Mouse (Mus musculus) liver, embryonic 14.5 days (tissue): ENCODE measurements around the gene Majin. TPM values are rescaled to one million over a fixed set of nuclear protein-coding genes. Genes with fewer than 3 reads are reported as not detected.

ENCODE experiments used
- ATAC-seq: fragments of 200-750 bp; cut with Nextera tagmentation; 2 replicates; pipeline ENCODE4 v1.8.0; 2017; ENCODE audit warnings: moderate number of reproducible peaks, mild to moderate bottlenecking, moderate library complexity; ENCODE audit not compliant: insufficient read depth
- DNase-seq, 3 experiments: peaks; one replicate each; pipeline ENCODE4 v3.0.0-alpha.2; 2012 to 2013; ENCODE audit warnings: low read depth in 3 of 3, low spot score in 3 of 3
- H3K27ac ChIP-seq: fragments of 300-500 bp; sonication (generic); 2 replicates; pipeline ENCODE4 v1.5.1; 2014; ENCODE audit warnings: moderate library complexity, mild to moderate bottlenecking, control low read depth, inconsistent platforms
- H3K27me3 ChIP-seq: fragments of 300-500 bp; sonication (generic); 2 replicates; pipeline ENCODE4 v1.6.1; 2014; ENCODE audit warnings: mild to moderate bottlenecking, low read length, moderate library complexity; ENCODE audit not compliant: control insufficient read depth, insufficient read depth
- H3K36me3 ChIP-seq: fragments of 300-500 bp; sonication (generic); replicated peaks from 2 replicates; pipeline ENCODE4 v1.6.1; 2014; ENCODE audit warnings: low read depth; ENCODE audit not compliant: control insufficient read depth, insufficient read depth
- H3K4me1 ChIP-seq, 2 experiments: fragments of 200-500 bp in 1 of 2; fragments of 300-500 bp in 1 of 2; sonication (generic) in 1 of 2; replicated peaks; 2 replicates each; pipeline ENCODE4 v1.6.1; 2012 to 2014; ENCODE audit warnings: antibody characterized with exemption in 1 of 2, inconsistent platforms in 1 of 2, low read length in 1 of 2; ENCODE audit not compliant: control insufficient read depth in 2 of 2, insufficient read depth in 2 of 2
- H3K4me2 ChIP-seq: fragments of 300-500 bp; sonication (generic); 2 replicates; pipeline ENCODE4 v1.6.1; 2014; ENCODE audit warnings: low read depth, mild to moderate bottlenecking, control low read depth, moderate library complexity
- H3K4me3 ChIP-seq, 2 experiments: fragments of 200-500 bp in 1 of 2; fragments of 300-500 bp in 1 of 2; sonication (generic) in 1 of 2; 2 replicates each; pipeline ENCODE4 v1.5.1; 2012 to 2014; ENCODE audit warnings: low read depth in 2 of 2, low read length in 2 of 2, mild to moderate bottlenecking in 2 of 2, control low read depth in 1 of 2, inconsistent platforms in 1 of 2, moderate library complexity in 1 of 2; ENCODE audit not compliant: insufficient read depth in 1 of 2
- H3K9ac ChIP-seq: fragments of 300-500 bp; sonication (generic); replicated peaks from 2 replicates; pipeline ENCODE4 v1.6.1; 2014; ENCODE audit warnings: mild to moderate bottlenecking, control low read depth, moderate library complexity
- H3K9me3 ChIP-seq: fragments of 300-500 bp; sonication (generic); 2 replicates; pipeline ENCODE4 v1.6.1; 2016; ENCODE audit warnings: low read length, mixed read lengths; ENCODE audit not compliant: control insufficient read depth
- CTCF ChIP-seq: IDR thresholded peaks from 2 replicates; pipeline ENCODE4 v1.5.1; 2016; ENCODE audit warnings: antibody characterized with exemption, low read depth, control low read depth
- EP300 ChIP-seq: IDR thresholded peaks from 2 replicates; pipeline ENCODE4 v1.6.1; 2016; ENCODE audit warnings: antibody characterized with exemption, low read depth
- WGBS: fragments of 180-500 bp; shearing (Covaris S2); extraction: QIAGEN DNeasy Blood & Tissue Kit; methylation state at CpG from one replicate; pipeline ENCODE4 v1.1.7; 2014; ENCODE audit not compliant: insufficient replicate concordance; 5-methylcytosine and 5-hydroxymethylcytosine counted together
- polyA plus RNA-seq, 2 experiments: library from polyadenylated mRNA; depleted of rRNA in 1 of 2; stranded (reverse) in 1 of 2; unstranded in 1 of 2; fragments of >200 nt; fragmentation: Nextera tagmentation in 1 of 2; extraction: Ambion mirVana in 1 of 2; gene quantifications; 2 replicates each; pipeline versions ENCODE4 v1.2.1 to v1.2.3; 2012 to 2014

The Majin gene
- polyA plus RNA-seq, 2 experiments, result not detected

DNA sequence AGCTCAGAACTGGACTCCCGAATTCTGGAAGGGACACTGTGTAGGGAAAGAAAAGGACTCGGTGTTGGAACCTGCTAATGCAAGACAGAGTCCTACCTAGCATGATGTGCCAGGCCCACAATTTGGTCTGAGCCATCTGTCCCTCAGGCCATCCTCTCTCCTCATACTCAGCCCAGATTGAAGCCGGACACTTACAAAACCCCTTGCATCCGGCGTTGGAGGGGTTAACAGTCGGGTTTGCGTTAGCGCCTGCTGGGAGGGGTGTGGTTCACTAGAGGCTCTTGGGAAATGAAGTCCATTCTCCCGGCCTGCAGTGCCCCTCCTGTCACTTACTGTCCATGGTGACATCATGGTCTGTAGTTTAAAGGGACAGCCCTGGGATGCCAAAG is 51.9 kb downstream of the Majin start:
- peak; percentile 81 to 85 (median 84) for DNase-seq
- peak overlapping the region; percentile 74 to 95 for H3K4me3 ChIP-seq
- H3K4me1 ChIP-seq, result peaks cover 36 to 40% of the 10 kb centered on the region in 2 experiments
- 0% methylated on average over 9 of the region's 9 CpGs for WGBS
- no peaks in the 10 kb centered on the region for H3K9me3 ChIP-seq
- TF ChIP-seq EP300 (no peak), CTCF (no peak)
- H3K27me3 ChIP-seq, result no peaks in the 10 kb centered on the region
- no peaks in the 10 kb centered on the region for H3K36me3 ChIP-seq
- peak; percentile 86 for ATAC-seq
- peak overlapping the region; percentile 86 for H3K4me2 ChIP-seq
- peak overlapping the region; percentile 77 for H3K9ac ChIP-seq
- H3K27ac ChIP-seq, result peak overlapping the region; percentile 90

DNA sequence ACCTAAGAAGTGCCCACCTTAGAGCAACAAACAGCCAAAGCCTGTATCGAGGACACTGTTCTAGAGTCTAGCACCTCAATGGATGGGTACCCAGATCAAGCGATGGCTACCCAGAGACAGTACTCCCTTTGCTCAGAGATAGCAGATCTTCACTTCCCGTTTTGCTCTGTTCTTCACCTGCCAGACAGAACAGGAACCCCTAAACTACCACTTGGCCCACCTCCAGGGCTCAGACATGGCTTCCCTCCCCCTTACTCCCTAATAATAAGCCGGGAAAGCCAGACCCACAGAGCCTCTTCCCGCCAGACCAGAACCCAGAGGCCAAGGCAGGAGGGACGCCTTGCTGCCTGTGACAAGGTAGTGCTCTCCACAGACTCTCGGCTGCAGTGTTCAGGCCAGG is 52.7 kb downstream of the Majin start:
- no peak for TF ChIP-seq CTCF
- no peak for TF ChIP-seq EP300
- H3K36me3 ChIP-seq, result no peaks in the 10 kb centered on the region
- no peaks in the 10 kb centered on the region for H3K9me3 ChIP-seq
- no peak overlapping the region for H3K4me3 ChIP-seq
- H3K27me3 ChIP-seq, result no peaks in the 10 kb centered on the region
- DNase-seq, result no peak
- H3K4me1 ChIP-seq, result peaks cover 36 to 40% of the 10 kb centered on the region in 2 experiments
- no peak for ATAC-seq
- no peak overlapping the region for H3K9ac ChIP-seq
- H3K4me2 ChIP-seq, result no peak overlapping the region
- WGBS, result 65% methylated on average over 7 of the region's 7 CpGs
- H3K27ac ChIP-seq, result no peak overlapping the region

DNA sequence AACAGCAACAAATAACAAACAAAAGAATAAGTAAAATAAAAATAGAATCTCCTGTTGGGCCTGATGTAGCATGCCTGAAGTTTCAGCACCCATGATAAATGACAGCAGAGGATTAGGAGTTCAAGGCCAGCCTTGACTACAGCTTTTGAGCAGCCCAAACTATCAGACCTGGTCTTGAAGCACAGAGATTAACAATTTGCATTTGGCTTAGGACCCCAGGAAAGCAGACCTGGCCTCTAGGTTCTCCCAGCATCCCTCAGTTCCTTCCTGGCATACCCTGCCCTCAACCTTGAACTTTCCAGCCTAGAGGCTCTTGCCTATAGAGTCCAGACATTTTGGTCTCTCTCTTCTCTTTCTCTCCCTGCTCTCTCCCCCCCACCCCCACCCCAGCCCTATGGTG is 54.6 kb downstream of the Majin start:
- TF ChIP-seq EP300, result no peak
- no peak for TF ChIP-seq CTCF
- H3K9ac ChIP-seq, result no peak overlapping the region
- no peak overlapping the region for H3K4me3 ChIP-seq
- H3K4me2 ChIP-seq, result no peak overlapping the region
- no peaks in the 10 kb centered on the region for H3K27me3 ChIP-seq
- H3K9me3 ChIP-seq, result no peaks in the 10 kb centered on the region
- no peak overlapping the region for H3K27ac ChIP-seq
- DNase-seq (no peak), ATAC-seq (no peak)
- peaks cover 41 to 46% of the 10 kb centered on the region in 2 experiments for H3K4me1 ChIP-seq
- H3K36me3 ChIP-seq, result no peaks in the 10 kb centered on the region

DNA sequence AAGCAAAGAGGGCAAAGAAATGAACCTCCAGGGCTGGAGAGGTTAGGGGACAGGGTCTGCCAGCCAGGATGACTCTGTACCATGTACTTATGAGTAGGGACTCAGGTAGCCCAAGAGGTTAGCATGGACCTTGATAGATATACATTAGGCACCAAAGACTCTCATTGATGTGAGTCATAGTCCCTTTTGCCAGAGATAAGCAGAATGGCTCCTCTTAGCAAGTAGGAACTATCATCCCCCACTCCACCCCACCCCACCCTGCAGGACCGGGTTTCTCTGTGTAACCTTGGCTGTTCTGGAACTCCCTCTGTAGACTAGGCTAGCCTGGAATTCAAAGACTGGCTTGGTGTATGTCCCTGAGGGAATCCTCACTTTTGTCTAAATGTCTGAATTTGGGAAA is 55.9 kb downstream of the Majin start:
- no peak overlapping the region; a peak in 1 of 4 replicates for H3K4me3 ChIP-seq
- H3K9me3 ChIP-seq, result no peaks in the 10 kb centered on the region
- H3K27ac ChIP-seq, result peak overlapping the region; percentile 93
- peak overlapping the region; percentile 69 for H3K4me2 ChIP-seq
- H3K36me3 ChIP-seq, result no peaks in the 10 kb centered on the region
- H3K4me1 ChIP-seq, result peaks cover 34 to 40% of the 10 kb centered on the region in 2 experiments
- 21% methylated on average over 1 of the region's 1 CpGs for WGBS
- peak overlapping the region; percentile 51 for H3K9ac ChIP-seq
- ATAC-seq (peak; percentile 14; the same call in 1 of the 2 replicates), DNase-seq (peak; percentile 54 to 56 (median 56))
- H3K27me3 ChIP-seq, result no peaks in the 10 kb centered on the region
- TF ChIP-seq CTCF (no peak), EP300 (no peak)

DNA sequence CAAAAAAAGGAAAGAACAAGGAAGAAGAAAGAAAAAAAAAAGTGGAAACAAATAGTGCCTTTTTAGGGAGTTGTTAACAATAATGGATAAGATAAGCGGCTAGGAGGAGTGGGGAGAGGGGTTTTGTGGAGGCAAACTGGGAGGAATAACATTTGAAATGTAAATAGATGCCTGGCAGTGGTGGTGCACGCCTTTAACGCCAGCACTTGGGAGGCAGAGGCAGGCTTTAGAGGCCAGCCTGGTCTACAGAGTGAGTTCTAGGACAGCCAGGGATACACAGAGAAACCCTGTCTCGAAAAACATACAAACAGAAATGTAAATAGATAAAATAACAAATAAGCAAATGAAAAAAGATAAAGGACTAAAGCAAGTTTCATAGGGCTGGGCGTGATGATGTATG is 56.5 kb downstream of the Majin start:
- peak overlapping the region; percentile 51 for H3K9ac ChIP-seq
- H3K9me3 ChIP-seq, result no peaks in the 10 kb centered on the region

More for the DNA sequence above, 56.5 kb downstream of the Majin start:
- Histone ChIP-seq H3K4me3 (peak overlapping the region; percentile 31 to 93; a peak in 3 of 4 replicates), H3K27me3 (no peaks in the 10 kb centered on the region), H3K4me1 (peaks cover 33 to 37% of the 10 kb centered on the region in 2 experiments), H3K4me2 (peak overlapping the region; percentile 69), H3K36me3 (no peaks in the 10 kb centered on the region; the same call in 1 of the 2 replicates), H3K27ac (peak overlapping the region; percentile 93)
- ATAC-seq, result no peak
- TF ChIP-seq EP300, result no peak
- TF ChIP-seq CTCF, result no peak
- whole genome bisulfite sequencing, result 33% methylated on average over 5 of the region's 5 CpGs
- no peak for DNase-seq
